Mouse (Mus musculus) forelimb bud, embryonic 11.5 days (tissue): Measurements from ENCODE around the gene Cck.

ENCODE experiments used
- DNase-seq: peaks from one replicate; pipeline ENCODE4 v3.0.0-alpha.2; 2012; ENCODE audit warnings: low read depth, low spot score

Cck gene

GRCm38 (mm10) chr9:121495529-121495928 is at the start of gene Cck:
Gene Cck (minus strand): TSS chr9:121495694.
- peak; percentile 46 for DNase-seq

- DNase-seq: no peak
These were observed 46.0 kb upstream of the Cck start for GRCm38 (mm10) chr9:121541530-121541929.

GRCm38 (mm10) chr9:121532626-121533025 is 37.1 kb upstream of the Cck start:
- no peak for DNase-seq

- DNase-seq: no peak
These were observed 33.3 kb upstream of the Cck start for GRCm38 (mm10) chr9:121528605-121529357.

GRCm38 (mm10) chr9:121526171-121526570 is 30.7 kb upstream of the Cck start:
- DNase-seq: no peak

- no peak for DNase-seq
These were observed 24.6 kb upstream of the Cck start for GRCm38 (mm10) chr9:121520047-121520446.

GRCm38 (mm10) chr9:121514462-121514861 is 19.0 kb upstream of the Cck start:
- DNase-seq: no peak

- DNase-seq: no peak
These were observed 16.4 kb upstream of the Cck start for GRCm38 (mm10) chr9:121511911-121512310.

- DNase-seq: no peak
These were observed 11.1 kb upstream of the Cck start for GRCm38 (mm10) chr9:121506478-121507180.

- no peak for DNase-seq
These were observed 9.9 kb upstream of the Cck start for GRCm38 (mm10) chr9:121505346-121505745.

GRCm38 (mm10) chr9:121496102-121496501 is 608 bp upstream of the Cck start:
- DNase-seq: no peak

- peak; percentile 26 for DNase-seq
These were observed 1.3 kb downstream of the Cck start for GRCm38 (mm10) chr9:121494006-121494767.

- DNase-seq: no peak
These were observed 3.8 kb downstream of the Cck start for GRCm38 (mm10) chr9:121491592-121492240.

GRCm38 (mm10) chr9:121487216-121487615 is 8.3 kb downstream of the Cck start:
- DNase-seq: no peak

GRCm38 (mm10) chr9:121479453-121479852 is 16.0 kb downstream of the Cck start:
- peak; percentile 84 for DNase-seq

GRCm38 (mm10) chr9:121477305-121477911 is 18.1 kb downstream of the Cck start:
- peak; percentile 78 for DNase-seq

GRCm38 (mm10) chr9:121475488-121476452 is 19.7 kb downstream of the Cck start:
- no peak for DNase-seq

GRCm38 (mm10) chr9:121474771-121475170 is 20.7 kb downstream of the Cck start:
- no peak for DNase-seq

- DNase-seq: no peak
These were observed 25.8 kb downstream of the Cck start for GRCm38 (mm10) chr9:121469711-121470110.

GRCm38 (mm10) chr9:121467460-121467859 is 28.0 kb downstream of the Cck start:
- no peak for DNase-seq
